Mouse (Mus musculus): ENCODE results near the gene Gtf2h2. TPM values are rescaled to one million over a fixed set of nuclear protein-coding genes. Genes with fewer than 3 reads are reported as not detected.

Gene Gtf2h2
- polyA plus RNA-seq, 1 experiment from 2014 or later = 62.9 TPM

Other genes starting within 250 kb of the Gtf2h2 start
- 0.14 and 0.16 TPM in 2 replicates for gene Naip5, start 246.3 kb downstream of the Gtf2h2 start, polyA plus RNA-seq (2015; fragmentation: Nextera tagmentation; extraction: Ambion mirVana)
- 0.03 and 0.09 TPM in 2 replicates for gene Naip6, start 174.9 kb downstream of the Gtf2h2 start, polyA plus RNA-seq (2015; fragmentation: Nextera tagmentation; extraction: Ambion mirVana)
- 0.08 TPM in 1 of 2 replicates, not detected in the other for gene Naip1, start 39.7 kb downstream of the Gtf2h2 start, polyA plus RNA-seq (2015; fragmentation: Nextera tagmentation; extraction: Ambion mirVana)
- 10.9 and 12.4 TPM in 2 replicates for gene Ocln, start 60.1 kb upstream of the Gtf2h2 start, polyA plus RNA-seq (2015; fragmentation: Nextera tagmentation; extraction: Ambion mirVana)
- gene Marveld2, start 124.4 kb upstream of the Gtf2h2 start, polyA plus RNA-seq (2015; fragmentation: Nextera tagmentation; extraction: Ambion mirVana) = 2.7 and 3.2 TPM in 2 replicates
- 297 and 302 TPM in 2 replicates for gene Ak6, start 158.4 kb upstream of the Gtf2h2 start, polyA plus RNA-seq (2015; fragmentation: Nextera tagmentation; extraction: Ambion mirVana)
- 15.7 and 16.8 TPM in 2 replicates for gene Rad17, start 158.5 kb upstream of the Gtf2h2 start, polyA plus RNA-seq (2015; fragmentation: Nextera tagmentation; extraction: Ambion mirVana)
- gene Taf9, start 159.0 kb upstream of the Gtf2h2 start, polyA plus RNA-seq (2015; fragmentation: Nextera tagmentation; extraction: Ambion mirVana) = 25.2 and 32.2 TPM in 2 replicates
- gene Ccdc125, start 177.1 kb upstream of the Gtf2h2 start, polyA plus RNA-seq (2015; fragmentation: Nextera tagmentation; extraction: Ambion mirVana) = 1.4 and 2.2 TPM in 2 replicates
- gene Cdk7, start 238.4 kb upstream of the Gtf2h2 start, polyA plus RNA-seq (2015; fragmentation: Nextera tagmentation; extraction: Ambion mirVana) = 38.9 and 39.8 TPM in 2 replicates

Data from hindbrain, embryonic 15.5 days (tissue).